Mouse (Mus musculus) G1E (cell line): ENCODE results near the gene Sorcs2. TPM values are rescaled to one million over a fixed set of nuclear protein-coding genes. Genes with fewer than 3 reads are reported as not detected.

Experiments used
- ATAC-seq: 2 replicates; pipeline ENCODE4 v1.8.0; 2016; ENCODE audit warnings: mild to moderate bottlenecking; ENCODE audit not compliant: insufficient number of reproducible peaks, poor library complexity, low FRiP score, severe bottlenecking; ENCODE audit errors: extremely low read depth
- DNase-seq: peaks from one replicate; pipeline ENCODE4 v3.0.0; 2012; ENCODE audit warnings: low spot score
- H3K27me3 ChIP-seq: 2 replicates; pipeline ENCODE4 v1.6.1; 2012; ENCODE audit warnings: mild to moderate bottlenecking, low read length, inconsistent platforms; ENCODE audit not compliant: insufficient read depth
- H3K36me3 ChIP-seq: replicated peaks from 2 replicates; pipeline ENCODE3; 2012; ENCODE audit warnings: mild to moderate bottlenecking, inconsistent platforms
- H3K4me1 ChIP-seq: 2 replicates; pipeline ENCODE4 v1.6.1; 2012; ENCODE audit warnings: low read depth, low read length, inconsistent platforms, mixed read lengths; ENCODE audit not compliant: insufficient read depth
- H3K4me3 ChIP-seq: 2 replicates; pipeline ENCODE4 v1.5.1; 2012; ENCODE audit warnings: low read depth, mild to moderate bottlenecking, inconsistent platforms, low read length, moderate library complexity, mixed read lengths
- H3K9me3 ChIP-seq: replicated peaks from 2 replicates; pipeline ENCODE4 v1.6.1; 2012; ENCODE audit warnings: inconsistent platforms
- CTCF ChIP-seq: IDR thresholded peaks from 2 replicates; pipeline ENCODE4 v1.5.1; 2012; ENCODE audit warnings: low read depth, low read length, inconsistent platforms, mixed read lengths
- GATA1 ChIP-seq: IDR thresholded peaks from 2 replicates; pipeline ENCODE4 v1.6.1; 2012; ENCODE audit warnings: borderline replicate concordance, low read length, inconsistent platforms, mixed read lengths
- GATA2 ChIP-seq: IDR thresholded peaks from 2 replicates; pipeline ENCODE4 v1.6.1; 2012; ENCODE audit warnings: low read depth, low read length, inconsistent platforms, borderline replicate concordance
- POLR2AphosphoS5 ChIP-seq: IDR thresholded peaks from 2 replicates; pipeline ENCODE4 v1.6.1; 2012; ENCODE audit warnings: low read depth, low read length, inconsistent platforms; ENCODE audit not compliant: insufficient replicate concordance
- TAL1 ChIP-seq: conservative IDR thresholded peaks from 2 replicates; pipeline ENCODE4 v1.6.1; 2012; ENCODE audit warnings: low read depth, low read length, inconsistent platforms, mixed read lengths
- polyA plus RNA-seq: library from polyadenylated mRNA; stranded (reverse); fragments of >175 nt; gene quantifications from 2 replicates; pipeline ENCODE4 v1.2.3, GENCODE M21; 2012
- total RNA-seq, 2 experiments: library from RNA; stranded (forward) in 1 of 2; stranded (reverse) in 1 of 2; fragments of 200-1000 nt in 1 of 2; fragments of >200 nt in 1 of 2; fragmentation: Nextera tagmentation in 1 of 2; gene quantifications; 2 replicates each; pipeline ENCODE4 v1.2.3; 2014 to 2017

The Sorcs2 gene
- total and polyA plus RNA-seq, 3 experiments, result 0.04 to 0.22 TPM; not detected in 1

GRCm38 (mm10) chr5:36298049-36298448 lies 99.9 kb downstream of the Sorcs2 start:
- DNase-seq (no peak), ATAC-seq (no peak)
- Histone ChIP-seq H3K36me3 (no peaks in the 10 kb centered on the region), H3K4me1 (no peaks in the 10 kb centered on the region), H3K9me3 (no peaks in the 10 kb centered on the region), H3K4me3 (no peak overlapping the region), H3K27me3 (peaks cover 5% of the 10 kb centered on the region; the same call in 1 of the 2 replicates)
- TF ChIP-seq CTCF, result no peak
- no peak for TF ChIP-seq GATA1
- TF ChIP-seq POLR2AphosphoS5, result no peak
- TF ChIP-seq GATA2, result no peak
- TF ChIP-seq TAL1, result no peak

- H3K4me3 ChIP-seq, result no peak overlapping the region
- no peaks in the 10 kb centered on the region for H3K36me3 ChIP-seq
- H3K9me3 ChIP-seq, result no peaks in the 10 kb centered on the region
- ATAC-seq (no peak), DNase-seq (no peak)
- H3K4me1 ChIP-seq, result no peaks in the 10 kb centered on the region
- H3K27me3 ChIP-seq, result peaks cover 5% of the 10 kb centered on the region; the same call in 1 of the 2 replicates
- no peak for TF ChIP-seq GATA2
- no peak for TF ChIP-seq TAL1
- no peak for TF ChIP-seq POLR2AphosphoS5
- TF ChIP-seq GATA1, result no peak
- TF ChIP-seq CTCF, result no peak
These were observed 100.7 kb downstream of the Sorcs2 start for GRCm38 (mm10) chr5:36297246-36297645.

- Histone ChIP-seq H3K4me1 (no peaks in the 10 kb centered on the region), H3K36me3 (no peaks in the 10 kb centered on the region), H3K27me3 (peaks cover 5% of the 10 kb centered on the region; the same call in 1 of the 2 replicates), H3K9me3 (no peaks in the 10 kb centered on the region), H3K4me3 (no peak overlapping the region)
- no peak for DNase-seq
- ATAC-seq, result no peak
- TF ChIP-seq TAL1, result no peak
- no peak for TF ChIP-seq GATA1
- no peak for TF ChIP-seq CTCF
- TF ChIP-seq POLR2AphosphoS5, result no peak
- no peak for TF ChIP-seq GATA2
These were observed 104.6 kb downstream of the Sorcs2 start for GRCm38 (mm10) chr5:36293109-36293900.

- no peak for DNase-seq
- ATAC-seq, result no peak
- H3K27me3 ChIP-seq, result peaks cover 3% of the 10 kb centered on the region; the same call in 1 of the 2 replicates
- H3K4me3 ChIP-seq, result no peak overlapping the region
- no peaks in the 10 kb centered on the region for H3K9me3 ChIP-seq
- H3K4me1 ChIP-seq, result no peaks in the 10 kb centered on the region
- TF ChIP-seq GATA1 (no peak), CTCF (no peak), TAL1 (no peak), GATA2 (no peak), POLR2AphosphoS5 (no peak)
- no peaks in the 10 kb centered on the region for H3K36me3 ChIP-seq
These were observed 105.6 kb downstream of the Sorcs2 start for GRCm38 (mm10) chr5:36292321-36292720.

GRCm38 (mm10) chr5:36291191-36291590 lies 106.7 kb downstream of the Sorcs2 start:
- Histone ChIP-seq H3K36me3 (no peaks in the 10 kb centered on the region), H3K9me3 (no peaks in the 10 kb centered on the region), H3K4me1 (no peaks in the 10 kb centered on the region), H3K4me3 (no peak overlapping the region), H3K27me3 (peaks cover 3% of the 10 kb centered on the region; the same call in 1 of the 2 replicates)
- DNase-seq, result no peak
- TF ChIP-seq POLR2AphosphoS5 (no peak), TAL1 (no peak), GATA1 (no peak), CTCF (0 out of 2 replicates have a peak, but pooled peaks have one; percentile 25)
- no peak for ATAC-seq

GRCm38 (mm10) chr5:36285405-36285804 lies 112.5 kb downstream of the Sorcs2 start:
- no peak for DNase-seq
- H3K9me3 ChIP-seq, result no peaks in the 10 kb centered on the region
- H3K4me3 ChIP-seq, result no peak overlapping the region
- ATAC-seq, result no peak
- TF ChIP-seq POLR2AphosphoS5 (no peak), CTCF (no peak), GATA1 (no peak), TAL1 (no peak), GATA2 (no peak)
- no peaks in the 10 kb centered on the region for H3K36me3 ChIP-seq
- H3K4me1 ChIP-seq, result no peaks in the 10 kb centered on the region
- no peaks in the 10 kb centered on the region for H3K27me3 ChIP-seq
